Mouse (Mus musculus): ENCODE measurements around the gene Olfr1241.

Olfr1241 gene

GRCm38 (mm10) chr2:89487026-89487425 is at the start of gene Olfr1241:
Gene Olfr1241, minus strand, starts transcription at chr2:89487126.
- DNase-seq (ENCODE audit: low spot score in 2 of 2), result no peak

GRCm38 (mm10) chr2:89531387-89531786 is 44.5 kb upstream of the Olfr1241 start, which contains the start of gene Olfr1243:
Gene Olfr1243, minus strand, starts transcription at chr2:89531487.
- DNase-seq (ENCODE audit: low spot score in 2 of 2), result no peak

GRCm38 (mm10) chr2:89498235-89498634 is 11.3 kb upstream of the Olfr1241 start, which contains the start of gene Olfr1242:
Gene Olfr1242, minus strand, starts transcription at chr2:89498335.
- no peak for DNase-seq (ENCODE audit: low spot score in 2 of 2)

GRCm38 (mm10) chr2:89442900-89443299 is 44.0 kb downstream of the Olfr1241 start, which contains the start of gene Olfr1240:
Gene Olfr1240, minus strand, starts transcription at chr2:89443000.
- no peak for DNase-seq (ENCODE audit: low spot score in 2 of 2)
